Mouse (Mus musculus): ENCODE results near the gene Gm28043. TPM values are rescaled to one million over a fixed set of nuclear protein-coding genes. Genes with fewer than 3 reads are reported as not detected.

The Gm28043 gene
- total and polyA plus RNA-seq, 3 experiments: 1.3 to 3.4 TPM; not detected in 1

- Histone ChIP-seq H3K36me3 (ENCODE audit: control insufficient read depth in 1 of 2, insufficient read depth in 2 of 2, low read length in 2 of 2) (peaks cover 2 to 16% of the 10 kb centered on the region in 2 experiments), H3K27me3 (ENCODE audit: control insufficient read depth in 1 of 2, insufficient read depth in 2 of 2, low read length in 2 of 2) (no peaks in the 10 kb centered on the region), H3K4me1 (ENCODE audit: control insufficient read depth in 1 of 2, insufficient read depth in 2 of 2, low read length in 2 of 2) (peaks cover 10 to 27% of the 10 kb centered on the region in 2 experiments; a peak in 3 of 4 replicates), H3K79me2 (ENCODE audit: control insufficient read depth, insufficient read depth, low read length, poor library complexity) (no peaks in the 10 kb centered on the region), H3K27ac (ENCODE audit: control insufficient read depth, low read depth, low read length) (no peak overlapping the region), H3K9me3 (replicated peaks; ENCODE audit: insufficient read depth, low read length) (no peaks in the 10 kb centered on the region), H3K9ac (ENCODE audit: control insufficient read depth, low read depth, low read length, poor library complexity, severe bottlenecking) (no peak overlapping the region), H3K4me3 (ENCODE audit: control insufficient read depth in 1 of 2, insufficient read depth in 1 of 2, low read depth in 2 of 2, low read length in 2 of 2) (no peak overlapping the region)
- no peak for TF ChIP-seq RCOR1 (IDR thresholded peaks at IDR 0.05; ENCODE audit: low read depth, low read length)
- TF ChIP-seq POLR2AphosphoS5 (IDR thresholded peaks at IDR 0.05; ENCODE audit: borderline replicate concordance, low read depth, low read length): no peak
- TF ChIP-seq ZC3H11A (IDR thresholded peaks at IDR 0.05; ENCODE audit: low read depth, low read length): peak; percentile 62
- TF ChIP-seq POLR2AphosphoS2 (IDR thresholded peaks at IDR 0.05; ENCODE audit: low read length): no peak; the same call in 1 of the 2 replicates
- TF ChIP-seq MXI1 (IDR thresholded peaks at IDR 0.05; ENCODE audit: low read depth, low read length): no peak
- no peak for TF ChIP-seq TAL1 (IDR thresholded peaks at IDR 0.05; ENCODE audit: low read length)
- no peak for TF ChIP-seq MAFK (IDR thresholded peaks at IDR 0.05; ENCODE audit: borderline replicate concordance, low read depth, low read length)
- 0 out of 2 replicates have a peak, but pooled peaks have one; percentile 30 for TF ChIP-seq MAZ (IDR thresholded peaks at IDR 0.05; ENCODE audit: low read depth, low read length)
- no peak for TF ChIP-seq JUND (IDR thresholded peaks at IDR 0.05; ENCODE audit: low read depth, low read length)
- peak; percentile 78 to 83 (median 80) for TF ChIP-seq CTCF (IDR thresholded peaks at IDR 0.05 in 2 of 3, conservative IDR thresholded peaks at IDR 0.05 in 1 of 3; ENCODE audit: control insufficient read depth in 1 of 3, insufficient read depth in 1 of 3, low read depth in 2 of 3, low read length in 3 of 3, poor library complexity in 1 of 3, severe bottlenecking in 1 of 3)
- TF ChIP-seq MYC (IDR thresholded peaks at IDR 0.05; ENCODE audit: low read depth, low read length): 0 out of 2 replicates have a peak, but pooled peaks have one; percentile 33
- TF ChIP-seq E2F4 (IDR thresholded peaks at IDR 0.05; ENCODE audit: borderline replicate concordance, low read depth, low read length): no peak
- TF ChIP-seq SMC3 (IDR thresholded peaks at IDR 0.05; ENCODE audit: low read depth, low read length): peak; percentile 71
- peak; percentile 80 for TF ChIP-seq RAD21 (IDR thresholded peaks at IDR 0.05; ENCODE audit: low read depth, low read length)
- no peak for TF ChIP-seq KAT2A (conservative IDR thresholded peaks at IDR 0.05; ENCODE audit: low read depth, low read length)
- TF ChIP-seq TBP (IDR thresholded peaks at IDR 0.05; ENCODE audit: low read depth, low read length): no peak
- no peak for TF ChIP-seq NRF1 (IDR thresholded peaks at IDR 0.05; ENCODE audit: insufficient read depth, low read depth, low read length, poor library complexity, severe bottlenecking)
- no peak for TF ChIP-seq MAX (IDR thresholded peaks at IDR 0.05; ENCODE audit: low read length)
- TF ChIP-seq SIN3A (IDR thresholded peaks at IDR 0.05; ENCODE audit: low read length): 0 out of 2 replicates have a peak, but pooled peaks have one; percentile 23
- peak; percentile 60 for DNase-seq (ENCODE audit: low read depth, low spot score)
Observed at GRCm38 (mm10) chr17:29704781-29705180, 90.1 kb downstream of the Gm28043 start.

GRCm38 (mm10) chr17:29705881-29706280 is 91.2 kb downstream of the Gm28043 start:
- no peak overlapping the region for H3K27ac ChIP-seq (ENCODE audit: control insufficient read depth, low read depth, low read length)
- H3K27me3 ChIP-seq (ENCODE audit: control insufficient read depth in 1 of 2, insufficient read depth in 2 of 2, low read length in 2 of 2): no peaks in the 10 kb centered on the region
- no peak overlapping the region for H3K9ac ChIP-seq (ENCODE audit: control insufficient read depth, low read depth, low read length, poor library complexity, severe bottlenecking)
- peaks cover 2 to 16% of the 10 kb centered on the region in 2 experiments for H3K36me3 ChIP-seq (ENCODE audit: control insufficient read depth in 1 of 2, insufficient read depth in 2 of 2, low read length in 2 of 2)
- no peak overlapping the region for H3K4me3 ChIP-seq (ENCODE audit: control insufficient read depth in 1 of 2, insufficient read depth in 1 of 2, low read depth in 2 of 2, low read length in 2 of 2)
- H3K9me3 ChIP-seq (replicated peaks; ENCODE audit: insufficient read depth, low read length): no peaks in the 10 kb centered on the region
- peaks cover 10 to 27% of the 10 kb centered on the region in 2 experiments; a peak in 3 of 4 replicates for H3K4me1 ChIP-seq (ENCODE audit: control insufficient read depth in 1 of 2, insufficient read depth in 2 of 2, low read length in 2 of 2)
- DNase-seq (ENCODE audit: low read depth, low spot score): no peak
- TF ChIP-seq GATA1 (IDR thresholded peaks at IDR 0.05; ENCODE audit: low read depth, low read length) (no peak), RAD21 (IDR thresholded peaks at IDR 0.05; ENCODE audit: low read depth, low read length) (no peak), NRF1 (IDR thresholded peaks at IDR 0.05; ENCODE audit: insufficient read depth, low read depth, low read length, poor library complexity, severe bottlenecking) (no peak), TBP (IDR thresholded peaks at IDR 0.05; ENCODE audit: low read depth, low read length) (no peak), CHD1 (IDR thresholded peaks at IDR 0.05; ENCODE audit: low read depth, low read length) (no peak), EP300 (IDR thresholded peaks at IDR 0.05; ENCODE audit: low read depth in 1 of 2, low read length in 2 of 2) (no peak), JUND (IDR thresholded peaks at IDR 0.05; ENCODE audit: low read depth, low read length) (no peak), MAX (IDR thresholded peaks at IDR 0.05; ENCODE audit: low read length) (no peak), USF2 (IDR thresholded peaks at IDR 0.05; ENCODE audit: borderline replicate concordance in 1 of 2, insufficient read depth in 1 of 2, low read depth in 1 of 2, low read length in 2 of 2) (no peak), CHD2 (IDR thresholded peaks at IDR 0.05; ENCODE audit: low read length) (no peak), ZKSCAN1 (IDR thresholded peaks at IDR 0.05; ENCODE audit: low read depth, low read length) (no peak), HCFC1 (IDR thresholded peaks at IDR 0.05; ENCODE audit: low read depth, low read length) (no peak), NELFE (IDR thresholded peaks at IDR 0.05; ENCODE audit: low read depth, low read length) (no peak), MYB (IDR thresholded peaks at IDR 0.05; ENCODE audit: low read depth, low read length) (no peak), MAZ (IDR thresholded peaks at IDR 0.05; ENCODE audit: low read depth, low read length) (no peak), MXI1 (IDR thresholded peaks at IDR 0.05; ENCODE audit: low read depth, low read length) (no peak), E2F4 (IDR thresholded peaks at IDR 0.05; ENCODE audit: borderline replicate concordance, low read depth, low read length) (no peak), KAT2A (conservative IDR thresholded peaks at IDR 0.05; ENCODE audit: low read depth, low read length) (no peak), MYC (IDR thresholded peaks at IDR 0.05; ENCODE audit: low read depth, low read length) (no peak)
- no peaks in the 10 kb centered on the region for H3K79me2 ChIP-seq (ENCODE audit: control insufficient read depth, insufficient read depth, low read length, poor library complexity)
